Mouse (Mus musculus): ENCODE measurements around the gene Rbfox1. TPM values are rescaled to one million over a fixed set of nuclear protein-coding genes. Genes with fewer than 3 reads are reported as not detected.

Gene Rbfox1
- total and polyA plus RNA-seq, 3 experiments, result 31.6 to 58.1 (median 52.9) TPM

GRCm38 (mm10) chr16:7359043-7359442 lies 1473.9 kb downstream of the Rbfox1 start:
- no peaks in the 10 kb centered on the region for H3K36me3 ChIP-seq (ENCODE audit: control insufficient read depth, insufficient read depth, low read length)
- no peak for DNase-seq
- H3K4me1 ChIP-seq (ENCODE audit: control insufficient read depth, insufficient read depth, low read length), result no peaks in the 10 kb centered on the region
- no peaks in the 10 kb centered on the region for H3K27me3 ChIP-seq (ENCODE audit: control insufficient read depth, insufficient read depth, low read length)
- no peak for TF ChIP-seq CTCF (IDR thresholded peaks at IDR 0.05)
- no peak for TF ChIP-seq POLR2A (IDR thresholded peaks at IDR 0.05; ENCODE audit: insufficient read depth, low read depth, low read length)
- no peak for TF ChIP-seq EP300 (IDR thresholded peaks at IDR 0.05; ENCODE audit: insufficient read depth, low read depth, low read length)
- no peaks in the 10 kb centered on the region for H3K79me2 ChIP-seq (replicated peaks; ENCODE audit: control insufficient read depth, insufficient read depth, low read length)
- no peak overlapping the region for H3K4me3 ChIP-seq
- WGBS, result 85% methylated on average over 5 of the region's 5 CpGs
- no peak overlapping the region for H3K9ac ChIP-seq (ENCODE audit: low read depth, low read length)
- H3K27ac ChIP-seq, result no peak overlapping the region
- intact Hi-C loops (cut with DNase I), result no loop called here

GRCm38 (mm10) chr16:7360706-7361105 lies 1475.6 kb downstream of the Rbfox1 start:
- no peak overlapping the region for H3K9ac ChIP-seq (ENCODE audit: low read depth, low read length)
- 83% methylated on average over 1 of the region's 1 CpGs for WGBS

GRCm38 (mm10) chr16:7365878-7366277 lies 1480.7 kb downstream of the Rbfox1 start:
- DNase-seq, result no peak
- Histone ChIP-seq H3K27ac (no peak overlapping the region), H3K36me3 (ENCODE audit: control insufficient read depth, insufficient read depth, low read length) (no peaks in the 10 kb centered on the region), H3K27me3 (ENCODE audit: control insufficient read depth, insufficient read depth, low read length) (no peaks in the 10 kb centered on the region), H3K4me3 (no peak overlapping the region), H3K4me1 (ENCODE audit: control insufficient read depth, insufficient read depth, low read length) (no peaks in the 10 kb centered on the region), H3K79me2 (replicated peaks; ENCODE audit: control insufficient read depth, insufficient read depth, low read length) (no peaks in the 10 kb centered on the region), H3K9ac (ENCODE audit: low read depth, low read length) (no peak overlapping the region)
- no peak for TF ChIP-seq POLR2A (IDR thresholded peaks at IDR 0.05; ENCODE audit: insufficient read depth, low read depth, low read length)
- TF ChIP-seq CTCF (IDR thresholded peaks at IDR 0.05), result no peak
- no peak for TF ChIP-seq EP300 (IDR thresholded peaks at IDR 0.05; ENCODE audit: insufficient read depth, low read depth, low read length)
- intact Hi-C loops (cut with DNase I), result no loop called here

More at GRCm38 (mm10) chr16:7360706-7361105, 1475.6 kb downstream of the Rbfox1 start:
- Histone ChIP-seq H3K79me2 (replicated peaks; ENCODE audit: control insufficient read depth, insufficient read depth, low read length) (no peaks in the 10 kb centered on the region), H3K27ac (no peak overlapping the region), H3K4me3 (no peak overlapping the region), H3K4me1 (ENCODE audit: control insufficient read depth, insufficient read depth, low read length) (no peaks in the 10 kb centered on the region), H3K36me3 (ENCODE audit: control insufficient read depth, insufficient read depth, low read length) (no peaks in the 10 kb centered on the region), H3K27me3 (ENCODE audit: control insufficient read depth, insufficient read depth, low read length) (no peaks in the 10 kb centered on the region)
- no peak for DNase-seq
- TF ChIP-seq POLR2A (IDR thresholded peaks at IDR 0.05; ENCODE audit: insufficient read depth, low read depth, low read length) (no peak), EP300 (IDR thresholded peaks at IDR 0.05; ENCODE audit: insufficient read depth, low read depth, low read length) (no peak), CTCF (IDR thresholded peaks at IDR 0.05) (no peak)
- intact Hi-C loops (cut with DNase I), result no loop called here

- 69% methylated on average over 3 of the region's 3 CpGs for WGBS
- peaks cover 1% of the 10 kb centered on the region for H3K4me1 ChIP-seq (ENCODE audit: control insufficient read depth, insufficient read depth, low read length)
- H3K79me2 ChIP-seq (replicated peaks; ENCODE audit: control insufficient read depth, insufficient read depth, low read length), result no peaks in the 10 kb centered on the region
- H3K9ac ChIP-seq (ENCODE audit: low read depth, low read length), result no peak overlapping the region
- DNase-seq, result no peak
- no peaks in the 10 kb centered on the region for H3K36me3 ChIP-seq (ENCODE audit: control insufficient read depth, insufficient read depth, low read length)
- no peak overlapping the region for H3K27ac ChIP-seq
- H3K4me3 ChIP-seq, result no peak overlapping the region
- intact Hi-C loops (cut with DNase I), result no loop called here
- no peak for TF ChIP-seq CTCF (IDR thresholded peaks at IDR 0.05)
- no peak for TF ChIP-seq EP300 (IDR thresholded peaks at IDR 0.05; ENCODE audit: insufficient read depth, low read depth, low read length)
- H3K27me3 ChIP-seq (ENCODE audit: control insufficient read depth, insufficient read depth, low read length), result no peaks in the 10 kb centered on the region
These were observed 1489.0 kb downstream of the Rbfox1 start for GRCm38 (mm10) chr16:7374146-7374545.

GRCm38 (mm10) chr16:7374674-7375073 lies 1489.5 kb downstream of the Rbfox1 start:
- no peak for DNase-seq
- TF ChIP-seq POLR2A (IDR thresholded peaks at IDR 0.05; ENCODE audit: insufficient read depth, low read depth, low read length), result no peak
- TF ChIP-seq EP300 (IDR thresholded peaks at IDR 0.05; ENCODE audit: insufficient read depth, low read depth, low read length), result no peak
- no peak for TF ChIP-seq CTCF (IDR thresholded peaks at IDR 0.05)
- no peak overlapping the region for H3K9ac ChIP-seq (ENCODE audit: low read depth, low read length)
- 72% methylated on average over 2 of the region's 2 CpGs for WGBS
- H3K4me1 ChIP-seq (ENCODE audit: control insufficient read depth, insufficient read depth, low read length), result peaks cover 1% of the 10 kb centered on the region
- H3K36me3 ChIP-seq (ENCODE audit: control insufficient read depth, insufficient read depth, low read length), result no peaks in the 10 kb centered on the region
- H3K4me3 ChIP-seq, result no peak overlapping the region
- H3K27me3 ChIP-seq (ENCODE audit: control insufficient read depth, insufficient read depth, low read length), result no peaks in the 10 kb centered on the region
- H3K79me2 ChIP-seq (replicated peaks; ENCODE audit: control insufficient read depth, insufficient read depth, low read length), result no peaks in the 10 kb centered on the region
- no peak overlapping the region for H3K27ac ChIP-seq
- intact Hi-C loops (cut with DNase I), result no loop called here

- no peak overlapping the region for H3K4me3 ChIP-seq
- no peaks in the 10 kb centered on the region for H3K4me1 ChIP-seq (ENCODE audit: control insufficient read depth, insufficient read depth, low read length)
- H3K9ac ChIP-seq (ENCODE audit: low read depth, low read length), result no peak overlapping the region
- no peak overlapping the region for H3K27ac ChIP-seq
- H3K27me3 ChIP-seq (ENCODE audit: control insufficient read depth, insufficient read depth, low read length), result no peaks in the 10 kb centered on the region
- H3K36me3 ChIP-seq (ENCODE audit: control insufficient read depth, insufficient read depth, low read length), result no peaks in the 10 kb centered on the region
- H3K79me2 ChIP-seq (replicated peaks; ENCODE audit: control insufficient read depth, insufficient read depth, low read length), result no peaks in the 10 kb centered on the region
- intact Hi-C loops (cut with DNase I), result no loop called here
- no peak for DNase-seq
- TF ChIP-seq POLR2A (IDR thresholded peaks at IDR 0.05; ENCODE audit: insufficient read depth, low read depth, low read length) (no peak), EP300 (IDR thresholded peaks at IDR 0.05; ENCODE audit: insufficient read depth, low read depth, low read length) (no peak), CTCF (IDR thresholded peaks at IDR 0.05) (no peak)
These were observed 1510.9 kb downstream of the Rbfox1 start for GRCm38 (mm10) chr16:7396101-7396500.
